23 mouse cellular contexts compared by ENCODE assay signal in the genomic region with DNA sequence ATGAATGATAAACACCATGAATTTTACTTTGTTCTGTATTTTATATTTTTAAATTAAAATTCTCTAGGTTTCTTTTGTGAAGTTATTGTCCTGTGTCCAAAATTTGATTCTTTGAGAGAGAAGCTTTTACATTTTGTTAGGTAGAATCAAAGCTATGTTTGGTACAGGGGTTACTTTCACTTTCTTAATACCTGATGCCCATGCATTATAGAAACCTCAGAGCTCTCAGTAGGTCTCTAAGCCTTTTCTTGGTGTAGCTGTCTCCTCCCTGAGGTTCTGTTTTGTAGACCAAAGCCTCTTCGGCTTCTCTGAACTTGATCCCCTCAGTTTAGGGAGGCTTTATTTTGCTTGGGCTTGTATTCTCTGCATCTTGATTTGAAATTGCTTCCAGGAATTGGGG. TPM values are rescaled to one million over a fixed set of nuclear protein-coding genes. Genes with fewer than 3 reads are reported as not detected.
"Had no signal": no experiment of that assay in that cellular context is flagged by ENCODE, and none has a peak within 500 bp of the region (broad histone marks: within the 10 kb centered on the region; RNA-seq: fewer than 3 reads in every experiment).

No protein-coding gene starts in this region.

- H3K4me3 ChIP-seq: midbrain, embryonic 10.5 days; midbrain, embryonic 12.5 days; myocyte; neural tube, embryonic 12.5 days; stomach, embryonic 15.5 days had no signal

- H3K4me2 ChIP-seq: lung, embryonic 14.5 days; midbrain, embryonic 12.5 days; neural tube, embryonic 12.5 days; stomach, embryonic 15.5 days had no signal

- ATAC-seq: midbrain, embryonic 16.5 days had no signal

- H3K9me3 ChIP-seq: midbrain, embryonic 10.5 days; midbrain, embryonic 12.5 days; neural tube, embryonic 12.5 days; stomach, embryonic 15.5 days had no signal

- H3K27ac ChIP-seq: liver, embryonic 14.5 days; midbrain, embryonic 10.5 days; midbrain, embryonic 12.5 days; neural tube, embryonic 12.5 days; stomach, embryonic 15.5 days had no signal

- H3K9ac ChIP-seq: liver, embryonic 14.5 days; lung, embryonic 14.5 days; midbrain, embryonic 12.5 days; neural tube, embryonic 12.5 days; stomach, embryonic 15.5 days had no signal

- H3K4me1 ChIP-seq: midbrain, embryonic 10.5 days; midbrain, embryonic 12.5 days; neural tube, embryonic 12.5 days; stomach, embryonic 15.5 days had no signal

- H3K27me3 ChIP-seq: midbrain, embryonic 12.5 days; neural tube, embryonic 12.5 days; stomach, embryonic 15.5 days had no signal

- H3K36me3 ChIP-seq: midbrain, embryonic 10.5 days; midbrain, embryonic 12.5 days; neural tube, embryonic 12.5 days; stomach, embryonic 15.5 days had no signal

- DNase-seq: lung, adult 18-20 months; lung, embryonic 14.5 days; lung, postnatal 10 days; lung, postnatal 4 days; midbrain, embryonic 14.5 days; retina, postnatal 1 day; right cerebral cortex, adult 18-20 months; thymus, adult 18-20 months; thymus, postnatal 25 days; thymus, postnatal 4 days had no signal

RNA-seq across cellular contexts. Expression of a gene that starts 26.6 kb away (rescaled TPM):
- total RNA-seq: megakaryocyte, adult 5-6 weeks; megakaryocyte-erythroid progenitor cell, adult 5-6 weeks; neutrophil, adult 5-6 weeks had no signal
- polyA plus RNA-seq: liver, embryonic 14.5 days; liver, embryonic 16.5 days; midbrain, embryonic 12.5 days; midbrain, embryonic 14.5 days; myocyte; spleen, adult 2 months; thymus, postnatal 0 days had no signal
